Mouse (Mus musculus): ENCODE data around the gene Mrpl45. TPM values are rescaled to one million over a fixed set of nuclear protein-coding genes. Genes with fewer than 3 reads are reported as not detected.

Gene Mrpl45
- total and polyA plus RNA-seq, 2 experiments from 2014 or later: 21.4 to 36.0 TPM

DNA sequence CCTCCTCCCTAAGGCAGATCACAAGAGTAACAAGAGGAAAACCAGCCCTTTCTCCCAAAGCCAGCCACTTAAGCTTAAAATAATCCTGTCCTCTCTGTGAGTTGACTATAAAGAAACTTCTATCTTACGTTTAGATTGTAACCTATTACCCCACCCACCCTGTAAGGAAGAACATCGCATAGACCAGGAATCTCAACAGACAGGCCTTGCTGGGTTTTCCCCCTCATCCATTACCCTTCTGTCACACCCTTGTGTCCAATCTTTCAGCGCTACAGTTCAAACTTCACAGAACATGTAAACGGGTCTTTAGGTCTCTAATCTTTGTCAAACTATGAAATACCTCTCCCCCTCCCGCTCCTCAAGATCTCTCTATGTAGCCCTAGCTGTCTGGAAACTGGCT lies 10.9 kb upstream of the Mrpl45 start:
- no peak overlapping the region for H3K9ac ChIP-seq (replicated peaks; ENCODE audit: low read length, poor library complexity, severe bottlenecking)
- 88% methylated on average over 5 of the region's 5 CpGs for WGBS
- H3K9me3 ChIP-seq (ENCODE audit: low read length): no peaks in the 10 kb centered on the region
- DNase-seq (ENCODE audit: low spot score): no peak
- H3K4me2 ChIP-seq (ENCODE audit: low read depth, low read length, poor library complexity, severe bottlenecking): no peak overlapping the region
- ATAC-seq (ENCODE audit: low FRiP score): no peak
- peaks cover 2% of the 10 kb centered on the region; the same call in 1 of the 2 replicates for H3K4me1 ChIP-seq (ENCODE audit: insufficient read depth, low read length)
- H3K27me3 ChIP-seq (ENCODE audit: insufficient read depth, low read length): no peaks in the 10 kb centered on the region
- no peaks in the 10 kb centered on the region for H3K36me3 ChIP-seq (ENCODE audit: insufficient read depth, low read length)
- TF ChIP-seq CTCF (IDR thresholded peaks at IDR 0.05): no peak
- H3K4me3 ChIP-seq (ENCODE audit: low read depth, low read length): no peak overlapping the region
- no peak overlapping the region for H3K27ac ChIP-seq (ENCODE audit: low read depth, low read length)

DNA sequence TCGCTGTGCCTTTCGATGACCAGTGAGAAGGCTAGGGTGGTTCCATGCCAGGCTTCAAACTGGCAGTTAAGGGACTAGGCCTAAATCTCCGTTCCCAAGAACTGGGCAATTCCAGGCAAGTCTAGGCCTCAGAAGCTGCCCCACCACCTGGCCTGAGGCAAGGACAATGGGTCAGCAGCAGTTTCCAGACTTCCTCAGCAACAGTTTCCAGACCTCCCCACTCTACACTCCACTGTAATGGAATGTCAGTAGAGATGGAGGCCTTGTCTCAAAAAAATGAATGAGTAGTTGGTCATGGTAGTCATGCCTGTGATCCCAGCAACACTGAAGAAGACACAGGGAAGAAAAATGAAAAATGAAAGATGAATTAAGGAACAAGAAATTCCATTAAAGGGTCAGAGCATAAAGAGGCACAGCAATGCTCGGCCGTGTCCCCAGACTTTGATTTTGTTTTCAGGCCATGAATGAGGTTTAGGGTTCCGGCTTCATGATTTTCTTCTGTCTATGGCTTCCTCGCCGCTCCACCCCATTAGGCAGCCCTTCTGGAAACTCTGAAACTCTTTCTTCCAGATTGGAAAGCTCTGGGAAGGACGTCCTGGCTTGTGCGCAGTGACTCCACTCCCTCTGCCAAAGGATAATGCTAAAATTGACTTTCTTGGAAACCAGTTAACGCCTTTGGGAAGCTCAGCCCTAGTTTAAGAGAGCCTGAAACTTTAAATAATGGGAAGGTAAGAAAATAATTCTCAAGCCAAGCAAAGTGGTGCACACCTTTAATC lies 8.0 kb upstream of the Mrpl45 start:
- H3K9ac ChIP-seq (replicated peaks; ENCODE audit: low read length, poor library complexity, severe bottlenecking): no peak overlapping the region
- DNase-seq (ENCODE audit: low spot score) (no peak), ATAC-seq (ENCODE audit: low FRiP score) (no peak)
- H3K4me2 ChIP-seq (ENCODE audit: low read depth, low read length, poor library complexity, severe bottlenecking): no peak overlapping the region
- peaks cover 12% of the 10 kb centered on the region for H3K4me1 ChIP-seq (ENCODE audit: insufficient read depth, low read length)
- H3K27ac ChIP-seq (ENCODE audit: low read depth, low read length): no peak overlapping the region
- no peak overlapping the region for H3K4me3 ChIP-seq (ENCODE audit: low read depth, low read length)
- no peak for TF ChIP-seq CTCF (IDR thresholded peaks at IDR 0.05)
- WGBS: 94% methylated on average over 11 of the region's 11 CpGs
- no peaks in the 10 kb centered on the region for H3K27me3 ChIP-seq (ENCODE audit: insufficient read depth, low read length)
- no peaks in the 10 kb centered on the region for H3K36me3 ChIP-seq (ENCODE audit: insufficient read depth, low read length)
- no peaks in the 10 kb centered on the region for H3K9me3 ChIP-seq (ENCODE audit: low read length)

DNA sequence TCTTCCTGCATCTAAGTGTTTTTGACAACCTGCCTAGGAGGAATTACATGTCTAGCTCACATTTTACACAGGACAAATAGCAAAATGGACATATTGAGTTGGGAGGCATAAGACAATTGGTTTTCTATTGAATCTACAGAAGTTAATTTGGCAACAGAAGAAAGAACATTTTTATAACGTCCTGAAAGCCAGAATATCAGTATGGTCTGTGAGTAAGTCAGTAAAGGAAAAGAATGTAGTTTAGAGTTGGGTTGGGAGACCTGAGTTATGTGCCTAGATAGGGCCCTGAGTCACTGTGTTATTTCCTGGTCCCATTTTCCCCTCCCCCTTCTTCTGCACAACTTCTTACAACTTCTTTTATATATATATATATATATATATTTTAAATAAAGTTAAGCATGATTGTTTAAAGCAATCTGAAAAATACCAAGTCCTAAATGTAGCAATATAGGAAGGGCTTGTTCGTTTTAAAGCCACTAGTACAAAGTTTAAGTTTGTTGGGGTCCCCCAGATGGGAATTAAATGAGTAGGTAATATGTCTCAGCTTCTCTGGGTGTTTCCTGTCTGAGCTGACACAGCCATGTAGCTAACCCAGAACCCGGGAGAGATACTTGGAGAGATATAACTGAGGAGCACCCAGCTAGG lies 6.6 kb upstream of the Mrpl45 start:
- no peaks in the 10 kb centered on the region for H3K36me3 ChIP-seq (ENCODE audit: insufficient read depth, low read length)
- H3K4me3 ChIP-seq (ENCODE audit: low read depth, low read length): no peak overlapping the region
- peaks cover 12% of the 10 kb centered on the region for H3K4me1 ChIP-seq (ENCODE audit: insufficient read depth, low read length)
- H3K9me3 ChIP-seq (ENCODE audit: low read length): no peaks in the 10 kb centered on the region
- no peak for TF ChIP-seq CTCF (IDR thresholded peaks at IDR 0.05)
- ATAC-seq (ENCODE audit: low FRiP score) (no peak), DNase-seq (ENCODE audit: low spot score) (no peak)
- WGBS: 51% methylated on average over 3 of the region's 3 CpGs
- H3K4me2 ChIP-seq (ENCODE audit: low read depth, low read length, poor library complexity, severe bottlenecking): peak overlapping the region; percentile 56
- no peak overlapping the region for H3K27ac ChIP-seq (ENCODE audit: low read depth, low read length)
- H3K9ac ChIP-seq (replicated peaks; ENCODE audit: low read length, poor library complexity, severe bottlenecking): no peak overlapping the region
- H3K27me3 ChIP-seq (ENCODE audit: insufficient read depth, low read length): no peaks in the 10 kb centered on the region

DNA sequence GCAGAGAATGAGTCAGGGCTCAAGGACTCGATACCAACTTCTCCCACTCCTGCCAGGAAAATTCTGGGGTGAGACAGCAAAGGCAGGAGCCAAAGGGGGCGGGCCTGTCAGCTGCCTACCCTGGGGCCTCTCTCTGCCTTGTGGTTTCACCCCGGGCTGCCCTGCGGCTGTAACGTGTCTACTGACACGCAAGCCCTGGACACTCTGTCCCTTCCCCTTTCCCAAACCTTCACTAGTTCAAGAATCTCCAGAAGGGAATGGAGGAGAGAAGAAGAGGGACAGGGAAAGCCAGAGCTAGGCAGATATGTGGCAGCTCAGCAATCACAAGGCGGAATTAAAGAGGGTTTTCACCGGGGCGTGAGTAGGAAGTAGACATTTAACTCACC lies 6.1 kb upstream of the Mrpl45 start:
- H3K27me3 ChIP-seq (ENCODE audit: insufficient read depth, low read length): no peaks in the 10 kb centered on the region
- no peaks in the 10 kb centered on the region for H3K36me3 ChIP-seq (ENCODE audit: insufficient read depth, low read length)
- H3K9me3 ChIP-seq (ENCODE audit: low read length): no peaks in the 10 kb centered on the region
- peak overlapping the region; percentile 56 for H3K4me2 ChIP-seq (ENCODE audit: low read depth, low read length, poor library complexity, severe bottlenecking)
- peaks cover 12% of the 10 kb centered on the region for H3K4me1 ChIP-seq (ENCODE audit: insufficient read depth, low read length)
- no peak for ATAC-seq (ENCODE audit: low FRiP score)
- peak; percentile 33 for DNase-seq (ENCODE audit: low spot score)
- no peak overlapping the region for H3K27ac ChIP-seq (ENCODE audit: low read depth, low read length)
- WGBS: 4% methylated on average over 9 of the region's 9 CpGs
- H3K4me3 ChIP-seq (ENCODE audit: low read depth, low read length): peak overlapping the region; percentile 33
- no peak for TF ChIP-seq CTCF (IDR thresholded peaks at IDR 0.05)
- peak overlapping the region; percentile 5; the same call in 1 of the 2 replicates for H3K9ac ChIP-seq (replicated peaks; ENCODE audit: low read length, poor library complexity, severe bottlenecking)

DNA sequence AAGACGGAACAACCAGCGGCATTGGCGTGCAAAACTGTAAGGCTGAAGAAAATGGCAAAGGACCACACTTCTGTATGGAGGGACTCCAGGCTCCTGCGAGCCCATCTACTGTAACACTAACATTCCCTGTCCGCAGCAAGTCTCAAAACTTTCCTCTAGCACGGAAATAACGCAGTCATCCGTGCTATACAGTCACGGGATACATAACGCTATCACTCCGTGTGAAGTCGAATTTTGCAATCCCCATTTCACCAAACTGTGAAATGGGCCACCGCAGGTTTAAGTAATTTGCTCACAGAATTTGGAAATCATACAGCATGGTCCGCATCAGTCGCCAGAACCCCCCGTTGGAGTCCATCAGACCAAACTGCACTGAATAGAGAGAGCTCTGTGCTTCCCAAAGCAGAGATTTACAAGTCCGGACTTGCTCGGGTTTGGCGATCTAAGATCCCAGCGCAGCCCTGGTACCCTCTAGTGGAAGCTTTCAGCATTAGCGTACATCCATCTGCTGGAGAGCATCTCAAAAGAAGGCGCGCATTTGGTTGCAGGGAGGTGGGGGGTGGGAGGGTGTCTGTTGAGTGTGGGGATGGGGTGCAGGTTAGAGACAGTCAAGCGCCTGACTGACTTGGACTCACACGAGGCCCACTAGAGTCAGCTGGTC lies 5.5 kb upstream of the Mrpl45 start:
- peak overlapping the region; percentile 5; the same call in 1 of the 2 replicates for H3K9ac ChIP-seq (replicated peaks; ENCODE audit: low read length, poor library complexity, severe bottlenecking)
- H3K4me1 ChIP-seq (ENCODE audit: insufficient read depth, low read length): peaks cover 12% of the 10 kb centered on the region
- DNase-seq (ENCODE audit: low spot score) (peak; percentile 90), ATAC-seq (ENCODE audit: low FRiP score) (peak; percentile 62; the same call in 1 of the 2 replicates)
- H3K36me3 ChIP-seq (ENCODE audit: insufficient read depth, low read length): no peaks in the 10 kb centered on the region
- H3K4me3 ChIP-seq (ENCODE audit: low read depth, low read length): peak overlapping the region; percentile 33
- no peaks in the 10 kb centered on the region for H3K9me3 ChIP-seq (ENCODE audit: low read length)
- TF ChIP-seq CTCF (IDR thresholded peaks at IDR 0.05): peak; percentile 84
- under 1% methylated on average over 25 of the region's 25 CpGs for WGBS
- H3K27me3 ChIP-seq (ENCODE audit: insufficient read depth, low read length): no peaks in the 10 kb centered on the region
- H3K4me2 ChIP-seq (ENCODE audit: low read depth, low read length, poor library complexity, severe bottlenecking): peak overlapping the region; percentile 56
- no peak overlapping the region for H3K27ac ChIP-seq (ENCODE audit: low read depth, low read length)

Data from midbrain, postnatal 0 days (tissue).